Mouse (Mus musculus): ENCODE measurements around the gene Pax5. TPM values are rescaled to one million over a fixed set of nuclear protein-coding genes. Genes with fewer than 3 reads are reported as not detected.

Gene Pax5
- polyA plus RNA-seq, 2 experiments from 2014 or later = 2.2 TPM; not detected in 1

GRCm38 (mm10) chr4:44536794-44537193 lies 173.5 kb downstream of the Pax5 start:
- ATAC-seq = no peak

- no peak for ATAC-seq
Observed at GRCm38 (mm10) chr4:44535646-44536045, 174.6 kb downstream of the Pax5 start.

DNA sequence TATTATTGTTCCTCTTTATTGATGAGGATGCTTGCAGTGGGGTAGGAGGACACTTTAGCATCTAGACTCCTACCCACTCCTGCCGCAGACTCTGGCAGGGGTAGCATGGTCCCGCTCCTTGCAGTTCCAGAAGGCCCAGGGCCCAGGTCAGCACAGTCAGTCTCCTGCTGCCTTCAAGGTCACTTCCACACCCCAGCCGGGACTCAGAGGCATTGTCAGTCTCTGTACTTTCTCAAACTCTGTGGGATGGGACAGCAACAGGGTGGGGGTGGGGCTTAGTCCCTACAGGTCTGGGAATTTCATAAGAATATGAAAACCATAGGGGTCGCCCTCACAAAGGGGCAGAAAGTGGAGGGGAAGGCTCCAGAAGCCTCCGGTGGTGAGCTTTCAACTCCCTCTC lies 177.0 kb downstream of the Pax5 start:
- no peak for ATAC-seq

GRCm38 (mm10) chr4:44532731-44533130 lies 177.6 kb downstream of the Pax5 start:
- no peak for ATAC-seq

- ATAC-seq = no peak
Observed at GRCm38 (mm10) chr4:44525336-44525735, 185.0 kb downstream of the Pax5 start.

DNA sequence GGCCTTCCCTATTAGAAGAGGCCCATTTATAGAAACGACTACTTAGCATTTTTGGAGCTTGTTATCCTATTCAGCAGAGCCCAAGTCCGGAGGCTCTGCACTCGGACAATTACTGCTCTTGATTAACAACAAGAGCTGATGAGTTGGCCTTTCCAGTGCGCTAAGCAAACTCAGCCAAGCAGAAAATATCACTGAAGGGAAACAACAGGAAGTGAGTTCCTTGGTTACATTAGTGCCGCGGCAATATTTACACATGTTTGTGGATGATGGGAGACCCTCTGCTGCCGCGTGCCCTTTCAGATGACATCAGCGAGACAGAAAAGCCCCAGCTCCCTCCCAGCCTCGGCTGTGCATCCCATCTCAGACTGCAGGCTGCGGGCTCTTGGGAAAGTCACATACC lies 191.4 kb downstream of the Pax5 start:
- no peak for ATAC-seq

GRCm38 (mm10) chr4:44513981-44514380 lies 196.3 kb downstream of the Pax5 start:
- ATAC-seq = no peak

- no peak for ATAC-seq
Observed at GRCm38 (mm10) chr4:44511682-44512081, 198.6 kb downstream of the Pax5 start.

GRCm38 (mm10) chr4:44508386-44509226 lies 201.7 kb downstream of the Pax5 start:
- no peak for ATAC-seq

DNA sequence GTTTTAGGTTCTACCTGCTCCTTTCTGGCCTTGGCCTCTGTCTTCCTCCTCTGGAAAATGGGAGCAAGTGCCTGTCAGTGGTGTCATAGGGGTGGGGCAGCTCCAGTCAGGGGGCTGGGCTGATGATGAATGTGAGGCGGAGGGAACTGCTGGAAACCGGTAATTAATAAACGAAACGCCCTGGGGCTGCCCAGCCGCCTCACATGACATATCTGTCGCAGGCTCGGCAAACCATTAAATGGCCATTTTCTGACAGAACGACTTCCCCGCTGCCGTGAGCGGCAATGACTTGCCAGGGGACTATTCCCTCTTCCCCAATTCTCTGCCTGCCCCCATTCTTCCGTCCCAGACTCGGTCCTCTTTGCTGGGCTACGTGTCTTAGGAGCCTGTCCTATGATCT lies 202.4 kb downstream of the Pax5 start:
- no peak for ATAC-seq

- ATAC-seq = no peak
Observed at GRCm38 (mm10) chr4:44504998-44505397, 205.3 kb downstream of the Pax5 start.

- ATAC-seq = no peak
Observed at GRCm38 (mm10) chr4:44502196-44502867, 208.0 kb downstream of the Pax5 start.

DNA sequence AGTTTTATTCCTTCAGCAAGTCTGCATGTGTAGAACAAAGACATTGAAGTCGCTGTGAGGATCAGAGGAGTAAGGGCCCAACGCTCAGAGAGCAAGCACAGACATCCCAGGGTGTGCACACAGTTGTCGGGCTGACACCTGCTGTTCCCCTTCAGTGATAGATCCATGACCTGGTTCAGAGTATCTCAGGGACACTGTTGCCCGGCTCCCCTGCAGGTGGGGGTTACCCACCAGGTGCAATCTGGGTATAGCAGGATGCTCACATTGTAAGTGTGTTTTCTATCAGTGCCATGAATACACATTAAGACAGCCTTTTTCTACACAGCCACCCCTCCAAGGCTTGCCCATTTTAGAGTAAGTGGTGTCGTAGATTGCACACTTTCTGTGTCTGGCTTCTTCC lies 212.1 kb downstream of the Pax5 start:
- no peak for ATAC-seq

GRCm38 (mm10) chr4:44495836-44496235 lies 214.5 kb downstream of the Pax5 start:
- no peak for ATAC-seq

- no peak for ATAC-seq
Observed at GRCm38 (mm10) chr4:44493756-44494155, 216.5 kb downstream of the Pax5 start.

DNA sequence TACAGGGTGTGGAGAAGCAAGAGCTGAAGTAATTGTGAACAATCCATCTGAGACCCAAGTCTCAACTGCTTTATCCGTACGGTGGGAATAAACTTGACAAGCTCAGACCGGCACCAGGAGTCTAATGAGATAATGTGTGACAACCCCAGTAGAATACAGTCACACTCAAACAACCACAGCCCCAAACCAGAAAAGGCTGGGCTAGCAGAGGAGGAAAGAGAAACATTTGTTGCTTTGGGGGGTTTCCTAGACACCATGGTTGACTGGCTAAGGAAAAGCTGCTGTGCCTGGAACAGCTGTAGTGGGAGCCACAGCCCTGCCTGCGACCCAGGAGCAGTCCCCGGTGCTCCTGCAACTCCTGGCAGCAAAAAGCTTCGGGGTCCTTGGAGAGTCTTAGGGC lies 219.4 kb downstream of the Pax5 start:
- no peak for ATAC-seq

GRCm38 (mm10) chr4:44488702-44489101 lies 221.6 kb downstream of the Pax5 start:
- no peak for ATAC-seq

GRCm38 (mm10) chr4:44488219-44488618 lies 222.1 kb downstream of the Pax5 start:
- no peak for ATAC-seq

- no peak for ATAC-seq
Observed at GRCm38 (mm10) chr4:44482851-44483250, 227.4 kb downstream of the Pax5 start.

DNA sequence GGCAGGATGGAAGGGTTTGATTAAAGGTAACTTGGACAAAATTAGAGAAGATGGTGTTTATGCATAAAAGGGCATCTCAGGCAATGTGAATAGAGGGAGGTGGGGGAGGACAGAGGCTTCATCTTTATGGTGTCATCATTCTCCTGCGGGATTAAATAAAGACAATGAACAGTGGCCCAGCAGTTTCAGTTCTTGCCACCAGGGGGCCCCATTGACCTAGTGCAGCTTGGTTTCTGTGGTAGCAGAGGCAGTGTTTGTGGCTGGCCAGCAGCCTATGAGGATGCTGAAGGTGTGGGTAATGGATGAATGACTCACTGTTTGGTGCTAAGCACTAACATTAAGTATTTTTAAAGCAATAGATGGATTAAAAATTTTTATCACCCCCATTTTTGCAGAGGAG lies 230.5 kb downstream of the Pax5 start:
- ATAC-seq = no peak
